Mouse (Mus musculus) lung, embryonic 14.5 days (tissue): ENCODE measurements around the gene Taar8c. TPM values are rescaled to one million over a fixed set of nuclear protein-coding genes. Genes with fewer than 3 reads are reported as not detected.
"Not testable (repeated sequence)": the region's sequence is repeated elsewhere in the genome, so short reads cannot be mapped to it uniquely, and the experiment has no call there.

Source experiments
- ATAC-seq: fragments of 200-750 bp; cut with Nextera tagmentation; 2 replicates; pipeline ENCODE4 v1.8.0; 2017; ENCODE audit warnings: mild to moderate bottlenecking, moderate TSS enrichment, moderate library complexity; ENCODE audit not compliant: insufficient read depth
- DNase-seq: peaks from one replicate; pipeline ENCODE4 v3.0.0-alpha.2; 2015
- H3K27ac ChIP-seq: fragments of 300-500 bp; sonication (generic); 2 replicates; pipeline ENCODE4 v1.5.1; 2014; ENCODE audit warnings: low read depth, mild to moderate bottlenecking, moderate library complexity
- H3K27me3 ChIP-seq: fragments of 300-500 bp; sonication (generic); 2 replicates; pipeline ENCODE4 v1.6.1; 2014; ENCODE audit warnings: low read length, control low read depth; ENCODE audit not compliant: insufficient read depth
- H3K36me3 ChIP-seq: fragments of 300-500 bp; sonication (generic); 2 replicates; pipeline ENCODE4 v1.6.1; 2014; ENCODE audit warnings: control low read depth; ENCODE audit not compliant: insufficient read depth
- H3K4me1 ChIP-seq: fragments of 300-500 bp; sonication (generic); 2 replicates; pipeline ENCODE4 v1.6.1; 2014; ENCODE audit warnings: antibody characterized with exemption, control low read depth; ENCODE audit not compliant: insufficient read depth
- H3K4me2 ChIP-seq: fragments of 300-500 bp; sonication (generic); 2 replicates; pipeline ENCODE4 v1.6.1; 2014; ENCODE audit warnings: mild to moderate bottlenecking
- H3K4me3 ChIP-seq: fragments of 300-500 bp; sonication (generic); 2 replicates; pipeline ENCODE4 v1.5.1; 2014; ENCODE audit warnings: low read depth, low read length
- H3K9ac ChIP-seq: fragments of 300-500 bp; sonication (generic); 2 replicates; pipeline ENCODE4 v1.6.1; 2014
- H3K9me3 ChIP-seq: fragments of 300-500 bp; sonication (generic); 2 replicates; pipeline ENCODE4 v1.6.1; 2016; ENCODE audit warnings: low read depth, low read length, control low read depth
- CTCF ChIP-seq: IDR thresholded peaks from 2 replicates; pipeline ENCODE4 v1.5.1; 2016; ENCODE audit warnings: antibody characterized with exemption, low read depth
- WGBS: fragments of 180-500 bp; shearing (Covaris S2); extraction: QIAGEN DNeasy Blood & Tissue Kit; methylation state at CpG from one replicate; pipeline ENCODE4 v1.1.7; 2014; 5-methylcytosine and 5-hydroxymethylcytosine counted together
- polyA plus RNA-seq: library from polyadenylated mRNA; unstranded; fragments of >200 nt; fragmentation: Nextera tagmentation; extraction: Ambion mirVana; gene quantifications from 2 replicates; pipeline ENCODE4 v1.2.1, GENCODE M21; 2014

Gene Taar8c
- polyA plus RNA-seq, result not detected in 2 replicates

DNA sequence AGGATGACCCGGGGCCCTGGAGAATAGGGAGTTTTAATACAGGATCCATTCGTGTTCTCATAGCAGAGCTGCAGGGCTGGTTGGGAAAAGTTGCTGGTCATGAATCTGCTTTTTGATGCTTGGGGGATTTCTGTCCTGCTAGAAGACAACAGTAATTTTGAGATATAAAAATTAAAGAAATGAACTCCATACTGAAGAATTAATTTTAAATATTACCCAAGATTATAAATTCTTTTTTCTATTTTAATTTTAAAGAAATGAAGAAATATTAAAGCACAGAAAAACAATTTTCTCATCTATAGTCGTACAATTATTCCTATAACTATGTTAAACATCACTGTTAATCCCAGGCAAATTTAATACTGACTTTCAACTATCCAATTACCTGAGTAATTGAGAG lies at the start of gene Taar8c:
Gene Taar8c (minus strand): TSS at position 101 of the 400 bp plus-strand sequence.
- not testable (repeated sequence) for DNase-seq, H3K9me3 ChIP-seq, H3K27me3 ChIP-seq, H3K4me3 ChIP-seq, H3K4me1 ChIP-seq, H3K4me2 ChIP-seq, ATAC-seq, H3K36me3 ChIP-seq, H3K9ac ChIP-seq, H3K27ac ChIP-seq
- 75% methylated on average over 1 of the region's 3 CpGs for WGBS

DNA sequence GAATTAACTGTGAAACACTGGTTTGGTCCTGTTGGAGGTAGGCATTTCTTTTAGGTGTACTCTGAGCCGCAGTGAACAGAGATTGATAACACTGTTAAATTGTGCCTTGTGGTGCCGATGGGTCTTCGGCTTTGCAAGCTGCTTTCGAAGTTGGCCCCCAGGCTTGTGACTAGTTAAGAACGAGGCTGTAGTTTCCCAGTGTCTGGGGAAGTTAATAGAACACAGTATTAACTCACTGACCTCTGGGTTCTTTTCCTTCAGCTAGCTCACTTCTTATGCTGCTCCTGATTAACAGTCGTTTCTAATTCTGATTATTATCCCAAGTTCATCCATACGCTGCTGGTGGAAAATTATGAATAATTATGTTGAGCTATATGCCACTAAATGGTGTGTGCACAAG lies 48.4 kb upstream of the Taar8c start:
- no peak overlapping the region for H3K27ac ChIP-seq
- DNase-seq (no peak), ATAC-seq (no peak)
- no peak for TF ChIP-seq CTCF
- H3K27me3 ChIP-seq, result no peaks in the 10 kb centered on the region
- peak overlapping the region; percentile 84 for H3K4me3 ChIP-seq
- 30% methylated on average over 7 of the region's 7 CpGs for WGBS
- no peaks in the 10 kb centered on the region for H3K4me1 ChIP-seq
- peak overlapping the region; percentile 66 for H3K4me2 ChIP-seq
- no peaks in the 10 kb centered on the region for H3K9me3 ChIP-seq
- no peaks in the 10 kb centered on the region for H3K36me3 ChIP-seq
- H3K9ac ChIP-seq, result peak overlapping the region; percentile 75

DNA sequence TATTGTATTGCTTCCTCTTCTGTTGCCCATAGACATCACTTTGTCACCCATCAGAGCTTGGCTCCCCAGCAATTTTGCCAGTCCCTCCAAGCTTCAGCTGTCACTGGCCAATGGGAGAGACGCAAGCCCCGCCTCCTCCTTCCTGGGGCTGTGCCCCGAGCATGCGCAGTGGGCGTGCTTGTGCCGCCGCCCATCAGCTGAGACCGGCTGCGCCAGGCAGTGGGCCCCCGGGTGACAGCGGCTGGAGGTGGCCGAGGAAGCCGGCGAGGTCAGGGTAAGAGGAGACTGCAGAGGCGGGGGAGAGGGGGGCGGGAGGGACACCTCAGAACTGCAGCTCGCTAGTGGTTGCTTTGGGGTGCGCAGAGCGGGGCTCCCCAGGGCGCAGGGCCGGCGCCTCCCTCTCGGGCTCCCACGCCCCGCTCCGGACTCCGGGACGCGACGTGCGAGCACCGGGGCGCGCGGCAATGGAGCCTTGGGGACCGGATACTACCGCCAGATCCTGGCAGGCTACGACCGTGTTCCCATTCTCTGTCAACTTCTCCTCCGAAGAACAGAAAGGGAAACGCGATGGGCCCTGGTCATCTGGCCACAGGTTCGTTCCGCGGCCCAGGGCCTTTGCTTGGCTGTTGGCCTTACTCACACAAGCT lies 47.5 kb upstream of the Taar8c start, which contains the start of gene Stx7:
Gene Stx7 (plus strand): TSS at position 168 of the 647 bp plus-strand sequence.
- H3K4me3 ChIP-seq, result peak within 1 kb of the TSS; percentile 84
- H3K36me3 ChIP-seq, result no peaks in the 10 kb centered on the region
- H3K4me2 ChIP-seq, result peak within 1 kb of the TSS; percentile 66
- no peak for TF ChIP-seq CTCF
- under 1% methylated on average over 44 of the region's 45 CpGs for WGBS
- H3K9me3 ChIP-seq, result no peaks in the 10 kb centered on the region
- no peaks in the 10 kb centered on the region for H3K4me1 ChIP-seq
- DNase-seq, result peak; percentile 97
- peak within 1 kb of the TSS; percentile 43; the same call in 1 of the 2 replicates for H3K27ac ChIP-seq
- ATAC-seq, result peak; percentile 98
- no peaks in the 10 kb centered on the region for H3K27me3 ChIP-seq
- peak within 1 kb of the TSS; percentile 75 for H3K9ac ChIP-seq

DNA sequence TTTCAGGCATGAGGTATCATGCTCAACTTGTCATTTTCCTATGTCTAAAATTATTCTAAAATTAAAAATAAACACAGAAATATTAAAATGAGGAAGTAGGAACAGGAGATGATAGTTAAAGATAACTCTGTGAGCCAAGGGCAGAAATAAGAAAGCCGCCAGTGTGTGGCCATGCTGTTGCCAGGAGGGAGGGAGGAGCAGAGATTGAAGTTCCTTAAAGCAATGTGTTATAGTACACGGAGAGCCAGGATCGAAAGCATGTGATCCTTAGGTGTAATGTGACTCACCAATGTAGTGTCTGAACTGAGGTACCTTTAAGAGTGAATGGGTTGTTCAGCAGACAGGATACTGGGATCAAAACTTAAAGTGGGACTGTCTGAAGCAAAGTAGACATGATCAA lies 41.0 kb upstream of the Taar8c start:
- DNase-seq (no peak), ATAC-seq (no peak)
- no peak overlapping the region for H3K4me2 ChIP-seq
- H3K9me3 ChIP-seq, result no peaks in the 10 kb centered on the region
- 72% methylated on average over 3 of the region's 3 CpGs for WGBS
- H3K36me3 ChIP-seq, result no peaks in the 10 kb centered on the region
- H3K27ac ChIP-seq, result no peak overlapping the region
- no peaks in the 10 kb centered on the region for H3K27me3 ChIP-seq
- H3K9ac ChIP-seq, result no peak overlapping the region
- no peaks in the 10 kb centered on the region for H3K4me1 ChIP-seq
- no peak for TF ChIP-seq CTCF
- H3K4me3 ChIP-seq, result no peak overlapping the region

DNA sequence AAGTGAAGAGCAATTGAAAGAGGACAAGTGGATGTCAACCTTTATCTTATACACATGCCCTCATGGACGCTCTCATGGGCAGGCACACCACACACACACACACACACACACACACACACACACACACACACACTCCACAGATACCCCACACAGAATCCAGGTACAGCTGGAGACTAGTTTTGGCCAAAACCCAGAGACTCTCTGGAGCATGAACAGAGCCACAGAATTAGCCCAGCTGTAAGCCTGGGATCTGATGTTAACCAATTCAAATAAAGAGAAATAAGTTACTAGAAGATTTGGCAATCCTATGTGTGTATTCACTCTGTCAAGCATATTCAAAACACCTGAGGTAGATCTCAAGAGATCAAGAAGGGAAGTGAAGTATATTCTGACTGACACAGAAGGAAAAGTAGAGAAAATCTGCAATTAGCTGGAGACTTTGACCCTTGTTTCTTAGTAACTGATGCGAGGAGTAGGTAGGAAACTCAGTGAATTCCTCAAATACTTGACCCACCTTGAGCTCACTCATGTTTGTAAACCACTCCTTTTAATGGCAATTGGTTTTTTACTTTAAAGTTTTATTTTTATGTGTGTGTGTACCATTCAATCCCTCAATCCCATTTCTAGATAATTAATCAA lies 37.0 kb upstream of the Taar8c start:
- H3K9ac ChIP-seq, result no peak overlapping the region
- ATAC-seq, result no peak
- no peaks in the 10 kb centered on the region for H3K27me3 ChIP-seq
- no peaks in the 10 kb centered on the region for H3K9me3 ChIP-seq
- no peak overlapping the region for H3K4me3 ChIP-seq
- WGBS, result 38% methylated on average over 2 of the region's 2 CpGs
- no peak overlapping the region for H3K4me2 ChIP-seq
- no peaks in the 10 kb centered on the region for H3K4me1 ChIP-seq
- no peaks in the 10 kb centered on the region for H3K36me3 ChIP-seq
- DNase-seq, result no peak
- no peak for TF ChIP-seq CTCF
- H3K27ac ChIP-seq, result no peak overlapping the region

DNA sequence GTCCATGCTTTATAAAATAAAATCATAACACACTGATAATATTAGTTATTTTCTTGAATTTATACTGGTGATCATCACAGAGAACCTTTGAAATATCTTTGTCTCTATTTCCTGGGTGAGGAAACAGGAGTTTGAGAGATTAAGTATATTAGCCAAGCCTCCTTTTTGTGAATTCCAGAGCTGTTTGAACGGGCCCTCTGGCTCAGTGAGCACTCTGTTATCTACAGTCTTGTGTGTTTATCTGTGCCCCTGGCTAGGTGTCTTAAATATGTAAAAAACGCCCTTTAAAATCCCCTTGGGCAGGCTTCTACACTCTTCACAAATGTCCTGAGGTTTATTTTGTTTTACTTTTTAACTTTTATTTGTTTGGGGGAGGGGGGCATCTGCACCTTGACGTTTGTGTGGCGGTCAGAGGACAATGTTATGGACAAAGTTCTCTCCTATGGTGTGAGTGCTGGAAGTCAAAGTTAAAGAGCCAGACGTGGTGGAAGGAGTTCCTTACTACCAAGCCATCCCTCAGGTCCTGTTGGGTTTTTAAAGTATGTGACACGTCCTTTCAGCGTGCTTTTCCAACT lies 32.4 kb upstream of the Taar8c start:
- H3K4me3 ChIP-seq, result no peak overlapping the region
- no peak overlapping the region for H3K4me2 ChIP-seq
- DNase-seq (peak; percentile 20), ATAC-seq (no peak)
- H3K27me3 ChIP-seq, result no peaks in the 10 kb centered on the region
- no peaks in the 10 kb centered on the region for H3K36me3 ChIP-seq
- no peaks in the 10 kb centered on the region for H3K9me3 ChIP-seq
- WGBS, result 28% methylated on average over 7 of the region's 7 CpGs
- peak overlapping the region; percentile 19; the same call in 1 of the 2 replicates for H3K27ac ChIP-seq
- no peak for TF ChIP-seq CTCF
- no peak overlapping the region for H3K9ac ChIP-seq
- peaks cover 4% of the 10 kb centered on the region; the same call in 1 of the 2 replicates for H3K4me1 ChIP-seq

DNA sequence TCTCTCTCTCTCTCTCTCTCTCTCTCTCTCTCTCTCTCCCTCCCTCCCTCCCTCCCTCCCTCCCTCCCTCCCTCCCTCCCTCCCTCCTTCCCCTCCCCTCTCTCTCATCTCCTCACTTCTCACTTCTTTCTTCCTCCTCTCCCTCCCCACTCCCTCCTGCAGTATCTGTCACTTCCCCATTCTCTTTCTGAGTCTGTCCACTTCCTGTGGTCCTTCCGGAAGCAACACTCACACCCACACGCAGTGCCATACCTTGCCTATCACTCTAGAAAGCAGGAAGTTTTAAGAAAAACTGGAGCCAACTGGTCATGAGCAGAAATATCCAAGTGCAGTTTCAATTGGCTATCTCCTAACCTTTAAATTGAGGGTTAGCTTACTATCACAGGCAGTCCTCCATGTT lies 31.4 kb upstream of the Taar8c start:
- DNase-seq (no peak), ATAC-seq (no peak)
- no peak overlapping the region for H3K9ac ChIP-seq
- H3K36me3 ChIP-seq, result no peaks in the 10 kb centered on the region
- H3K4me3 ChIP-seq, result no peak overlapping the region
- peaks cover 4% of the 10 kb centered on the region; the same call in 1 of the 2 replicates for H3K4me1 ChIP-seq
- no peaks in the 10 kb centered on the region for H3K27me3 ChIP-seq
- no peaks in the 10 kb centered on the region for H3K9me3 ChIP-seq
- no peak overlapping the region for H3K4me2 ChIP-seq
- no peak for TF ChIP-seq CTCF
- H3K27ac ChIP-seq, result peak overlapping the region; percentile 24; the same call in 1 of the 2 replicates
- WGBS, result 17% methylated on average over 2 of the region's 2 CpGs
